Mouse (Mus musculus): ENCODE data around the gene Rbm34.

DNA sequence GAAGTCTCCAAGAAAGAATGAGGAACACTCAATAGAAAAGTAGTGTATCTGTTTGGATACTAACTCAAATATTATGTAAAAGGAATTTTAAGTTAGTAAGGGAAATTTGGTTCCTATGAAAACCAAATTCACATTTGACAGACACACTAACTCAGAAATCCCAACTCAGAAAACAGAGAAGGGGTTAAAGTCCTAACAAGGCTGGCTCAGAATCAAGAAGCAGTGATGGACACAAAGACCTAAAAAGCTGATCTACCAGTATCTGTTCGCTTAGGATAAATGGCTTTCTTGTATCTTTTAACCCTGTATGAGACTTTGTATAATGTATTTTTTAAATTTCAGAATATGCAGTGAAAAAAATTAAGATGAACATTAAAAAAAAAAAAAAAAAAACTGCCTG lies 1.3 kb downstream of the Rbm34 start:
- TF ChIP-seq CTCF (IDR thresholded peaks at IDR 0.05; ENCODE audit: borderline replicate concordance, extremely low read depth, insufficient read depth, insufficient read length) (no peak), POLR2A (IDR thresholded peaks at IDR 0.05; ENCODE audit: borderline replicate concordance, extremely low read depth, insufficient read depth, insufficient read length, poor library complexity, severe bottlenecking) (no peak)
